Mouse (Mus musculus): Measurements from ENCODE around the gene Ripk3.

Gene Ripk3

DNA sequence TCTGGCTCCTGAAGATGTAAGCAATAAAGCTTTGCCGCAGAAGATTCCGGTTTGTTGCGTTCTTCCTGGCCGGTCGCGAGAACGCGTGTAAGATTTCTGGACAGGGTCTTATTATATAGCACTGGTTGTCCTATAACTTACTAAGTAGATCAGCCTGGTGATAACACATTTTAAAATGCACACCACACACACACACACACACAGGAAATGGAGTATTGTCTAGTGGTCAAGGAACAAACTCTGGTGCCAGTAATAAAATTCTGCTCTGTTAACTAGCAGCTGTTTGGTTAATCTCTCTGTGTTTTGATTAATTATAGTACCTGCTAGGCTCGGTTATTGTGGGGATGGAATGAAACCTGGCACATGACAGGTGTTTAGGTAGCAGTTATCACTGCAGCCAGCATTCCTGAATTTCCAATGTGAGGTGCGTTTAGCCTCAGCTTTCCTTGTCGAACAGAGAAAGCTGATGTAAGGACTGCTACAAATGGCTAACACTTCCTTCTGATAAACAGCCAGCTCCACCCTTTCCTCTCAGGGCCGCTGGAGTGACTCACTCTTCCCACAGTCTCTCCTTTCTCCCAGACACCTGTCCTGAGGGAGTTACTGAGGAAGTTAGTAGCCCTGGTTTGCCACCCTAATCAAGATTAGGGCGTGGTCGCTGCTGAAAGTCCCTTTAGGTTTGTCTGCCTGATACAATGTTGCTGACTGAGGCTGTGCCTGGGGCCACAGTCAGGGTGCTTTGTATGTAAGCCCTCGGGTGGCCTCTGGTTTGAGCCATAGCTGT lies 6.9 kb upstream of the Ripk3 start:
- DNase-seq (ENCODE audit: low spot score): no peak

DNA sequence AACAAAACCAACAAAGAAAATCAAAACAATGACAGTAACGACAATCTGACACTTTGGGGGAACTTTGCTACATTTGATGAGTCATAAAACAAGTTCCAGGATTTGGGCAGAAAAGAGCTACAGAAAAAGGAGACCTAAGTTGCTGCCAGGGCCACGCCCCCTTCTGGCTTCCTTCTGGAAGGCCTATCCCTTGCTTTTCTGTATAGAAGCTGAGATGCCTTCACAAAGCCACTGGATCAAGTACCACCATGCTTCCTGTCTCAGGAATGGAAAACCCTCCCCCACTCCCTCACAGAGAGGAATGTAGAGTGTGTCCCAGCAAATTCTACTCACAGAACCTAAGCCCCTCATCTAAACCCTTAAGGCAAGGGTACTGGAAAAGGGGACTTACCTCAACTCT lies 5.3 kb upstream of the Ripk3 start:
- DNase-seq (ENCODE audit: low spot score): no peak

DNA sequence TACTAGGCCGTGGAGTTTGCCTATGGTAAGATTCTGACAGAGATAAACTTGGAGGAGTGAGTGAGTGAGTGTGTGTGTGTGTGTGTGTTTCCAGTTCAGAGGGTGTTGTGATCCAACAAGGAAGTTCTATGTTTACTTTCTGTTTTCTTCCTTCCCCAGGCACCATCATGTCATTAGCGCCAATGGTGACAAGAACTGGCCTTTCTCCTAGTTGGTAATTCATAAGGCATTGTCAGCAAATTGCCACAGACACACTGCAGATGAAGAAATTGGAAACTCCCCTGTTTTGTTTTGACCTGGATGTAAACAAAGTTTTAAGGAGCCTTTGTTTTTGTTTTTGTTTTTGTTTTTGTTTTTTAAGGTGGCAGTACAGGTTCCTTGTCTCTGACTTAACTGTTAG lies 4.8 kb upstream of the Ripk3 start:
- no peak for DNase-seq (ENCODE audit: low spot score)

DNA sequence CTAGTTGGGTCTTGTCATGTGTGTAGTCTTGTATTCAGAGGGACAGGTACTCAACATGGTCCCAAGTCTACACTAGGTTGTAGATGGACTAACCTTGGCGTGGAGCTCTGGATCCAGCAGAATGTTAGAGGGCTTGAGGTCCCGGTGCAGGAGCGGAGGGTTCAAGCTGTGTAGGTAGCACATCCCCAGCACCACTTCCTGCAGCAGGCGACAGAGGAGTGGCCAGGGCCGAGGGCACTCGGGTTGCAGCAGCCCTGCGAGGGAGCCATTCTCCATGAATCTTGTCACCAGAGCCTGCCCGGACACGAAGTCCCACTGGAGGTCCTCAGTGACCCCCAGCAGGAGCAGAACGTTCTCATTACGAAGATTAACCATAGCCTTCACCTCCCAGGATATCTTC lies 934 bp downstream of the Ripk3 start:
- no peak for DNase-seq (ENCODE audit: low spot score)

DNA sequence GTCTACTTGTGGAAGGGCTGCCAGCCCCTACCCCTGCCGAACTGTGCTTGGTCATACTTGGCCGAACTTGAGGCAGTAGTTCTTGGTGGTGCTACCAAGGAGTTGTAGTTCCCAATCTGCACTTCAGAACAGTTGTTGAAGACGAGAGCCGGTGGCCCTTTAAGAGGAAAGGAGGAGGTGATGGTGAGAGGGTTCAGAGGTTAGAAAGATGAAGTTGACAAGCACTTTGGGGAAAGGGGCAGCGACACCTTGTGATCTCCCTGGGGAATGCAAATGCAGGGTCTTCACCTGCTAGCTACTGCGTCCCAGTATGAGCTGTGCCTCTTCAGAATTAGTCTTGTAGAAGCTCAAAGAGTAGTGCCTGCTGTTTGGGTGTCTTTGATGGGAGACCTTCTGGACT lies 3.5 kb downstream of the Ripk3 start:
- no peak for DNase-seq (ENCODE audit: low spot score)

DNA sequence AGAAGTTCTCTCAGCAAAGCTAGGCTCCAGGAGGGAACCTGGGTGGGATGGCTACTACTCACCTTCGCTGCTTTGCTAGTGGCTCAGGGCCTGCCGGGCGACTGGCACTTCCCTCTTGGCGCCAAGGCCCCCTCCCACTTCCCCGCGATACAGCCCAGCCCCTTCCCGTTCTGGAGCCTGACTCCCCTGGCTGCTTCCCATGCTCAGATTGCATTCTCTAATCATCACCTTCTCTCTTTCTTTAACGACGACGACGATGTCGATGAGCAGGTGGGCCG lies 4.8 kb downstream of the Ripk3 start, which contains the start of gene Adcy4:
Adcy4 (minus strand) TSS at position 138 of the 278 bp plus-strand sequence.
- no peak for DNase-seq (ENCODE audit: low spot score)

DNA sequence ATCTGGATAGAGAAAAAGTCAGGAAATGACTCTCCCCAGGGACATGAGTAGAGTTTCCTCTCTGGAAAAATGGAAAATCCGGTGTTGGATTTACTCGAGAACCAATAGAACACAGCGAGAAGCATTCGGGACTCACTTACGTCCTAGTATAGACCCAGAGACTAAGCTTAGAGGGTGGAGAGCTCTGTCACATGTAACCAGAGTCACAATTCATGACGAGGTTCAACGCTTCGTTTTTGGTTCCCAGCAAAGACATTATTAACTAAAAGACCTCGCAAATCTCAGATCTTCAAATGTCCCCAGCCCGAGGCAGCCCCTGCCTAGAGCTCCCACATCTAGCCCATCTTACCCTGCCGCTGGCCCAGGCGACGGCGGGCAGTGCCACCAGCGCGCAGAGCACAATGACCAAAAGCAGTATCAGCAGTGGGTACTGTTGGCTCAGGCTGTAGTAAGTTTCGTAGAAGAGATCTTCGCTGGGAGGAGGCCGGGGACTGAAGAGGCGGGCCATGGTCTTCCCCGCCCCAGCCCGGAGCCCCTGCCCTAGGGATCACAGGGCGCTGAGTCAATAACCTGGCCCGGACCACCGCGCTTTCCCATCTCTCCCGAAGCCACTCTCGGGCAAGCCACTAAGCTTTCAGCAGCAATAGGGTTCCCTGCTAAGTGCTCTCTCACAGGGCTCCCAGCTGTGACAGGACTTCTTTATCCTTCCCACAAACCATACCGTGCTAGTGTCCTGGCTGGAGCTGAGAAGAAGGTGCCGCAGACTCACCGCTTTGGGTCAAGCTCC lies 5.3 kb downstream of the Ripk3 start:
- no peak for DNase-seq (ENCODE audit: low spot score)

DNA sequence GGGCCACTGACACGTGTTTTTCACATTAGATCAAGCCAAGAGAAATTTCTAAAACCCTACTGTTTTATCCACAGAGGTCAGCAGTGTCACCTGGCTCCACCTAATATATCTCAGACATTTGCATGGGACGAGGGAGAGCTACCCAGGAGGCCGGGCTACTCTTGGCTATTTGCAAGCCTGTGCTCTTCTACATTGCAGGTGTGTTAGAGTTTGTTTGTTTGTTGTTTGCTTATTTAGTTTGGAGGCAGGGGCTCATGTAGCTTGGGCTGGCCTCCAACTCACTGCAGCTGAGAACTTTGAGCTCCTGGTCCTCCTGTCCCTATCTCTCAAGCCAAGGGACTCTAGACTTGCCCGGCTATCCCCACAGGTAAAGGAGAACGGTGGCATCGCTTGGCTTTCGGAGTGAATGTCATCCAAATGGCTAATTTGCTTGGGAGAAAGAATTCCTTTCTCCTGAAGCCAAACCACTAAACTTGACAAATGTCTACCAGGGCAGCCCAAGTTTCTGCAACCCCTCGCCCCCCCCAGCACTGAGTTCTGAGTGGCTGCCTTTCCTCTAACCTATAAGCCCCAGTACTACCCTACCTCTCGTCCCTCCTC lies 6.2 kb downstream of the Ripk3 start:
- no peak for DNase-seq (ENCODE audit: low spot score)

DNA sequence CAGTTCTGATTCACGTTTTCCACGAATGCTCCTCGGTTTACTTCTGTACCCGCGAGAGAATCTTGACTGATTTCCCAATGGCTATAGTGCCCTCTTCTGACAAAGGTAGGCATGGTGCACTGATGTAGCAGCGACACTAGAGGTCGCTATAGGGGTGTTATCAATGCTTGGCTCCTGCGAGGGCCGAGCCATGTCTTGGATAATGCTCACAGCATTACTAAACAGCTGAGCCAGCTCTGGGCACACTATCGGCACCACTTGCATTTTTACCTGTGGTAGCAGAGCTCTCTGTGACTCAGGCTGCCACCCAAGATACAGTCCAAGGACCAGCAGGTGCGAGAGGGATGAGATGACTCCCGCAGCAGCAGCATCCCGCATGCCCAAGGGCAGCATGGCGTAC lies 7.4 kb downstream of the Ripk3 start:
- no peak for DNase-seq (ENCODE audit: low spot score)

DNA sequence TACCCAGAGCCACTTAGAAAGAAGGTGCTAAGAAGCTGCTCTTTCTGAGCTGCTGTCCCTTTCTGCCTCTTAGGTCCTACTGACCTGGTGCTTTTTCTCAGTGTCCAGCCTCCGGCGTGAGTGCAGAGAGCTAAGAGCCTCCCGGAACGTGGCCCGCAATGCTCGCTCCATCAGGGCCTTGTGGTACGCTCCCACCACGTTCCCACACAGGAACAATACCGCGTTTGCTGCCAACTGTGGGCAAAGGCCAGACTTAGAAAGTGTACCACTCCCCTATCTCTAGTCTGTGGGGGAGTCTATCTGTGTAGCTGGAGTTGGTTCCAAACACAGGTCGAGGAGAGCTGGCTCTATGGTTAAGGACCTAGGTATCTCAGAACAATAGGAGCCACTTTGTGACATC lies 7.9 kb downstream of the Ripk3 start:
- no peak for DNase-seq (ENCODE audit: low spot score)

DNA sequence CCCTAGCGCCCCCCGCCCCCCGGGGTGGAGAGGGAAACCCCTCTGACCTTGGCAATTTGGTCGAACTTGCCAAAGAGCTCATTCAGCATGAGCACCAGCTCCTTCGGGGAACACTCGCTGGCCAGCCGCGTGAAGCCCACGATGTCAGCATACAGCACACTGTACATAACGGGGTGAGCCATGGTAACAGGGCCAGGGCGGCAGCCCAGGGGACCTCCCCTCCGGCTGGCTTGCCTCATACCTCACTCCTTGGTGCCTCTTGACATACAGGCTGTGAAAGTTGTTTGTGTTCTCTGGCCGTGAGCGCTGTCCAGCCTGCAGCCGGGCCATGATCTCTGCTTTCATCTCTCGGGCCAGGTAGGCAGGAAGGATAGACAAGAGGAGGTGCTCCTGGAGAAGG lies 9.0 kb downstream of the Ripk3 start:
- no peak for DNase-seq (ENCODE audit: low spot score)

DNA sequence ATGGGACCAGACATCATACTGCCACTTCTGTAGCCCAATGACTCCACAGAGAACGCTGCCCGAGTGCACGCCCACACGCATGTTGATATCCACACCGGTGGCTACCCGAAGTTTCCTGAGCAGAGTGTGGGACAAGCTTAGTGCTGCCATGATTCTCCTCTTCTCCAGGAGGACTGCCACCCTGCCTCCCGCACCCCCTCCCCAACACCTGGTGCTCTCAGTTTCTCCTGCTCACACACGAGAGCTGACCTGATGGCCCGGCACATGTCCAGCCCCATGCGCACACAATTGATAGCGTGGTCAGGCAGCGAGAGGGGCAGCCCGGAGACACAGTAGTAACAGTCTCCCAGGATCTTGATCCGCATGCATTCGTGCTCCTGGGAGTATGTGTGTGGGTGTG lies 10.0 kb downstream of the Ripk3 start:
- DNase-seq (ENCODE audit: low spot score): no peak

DNA sequence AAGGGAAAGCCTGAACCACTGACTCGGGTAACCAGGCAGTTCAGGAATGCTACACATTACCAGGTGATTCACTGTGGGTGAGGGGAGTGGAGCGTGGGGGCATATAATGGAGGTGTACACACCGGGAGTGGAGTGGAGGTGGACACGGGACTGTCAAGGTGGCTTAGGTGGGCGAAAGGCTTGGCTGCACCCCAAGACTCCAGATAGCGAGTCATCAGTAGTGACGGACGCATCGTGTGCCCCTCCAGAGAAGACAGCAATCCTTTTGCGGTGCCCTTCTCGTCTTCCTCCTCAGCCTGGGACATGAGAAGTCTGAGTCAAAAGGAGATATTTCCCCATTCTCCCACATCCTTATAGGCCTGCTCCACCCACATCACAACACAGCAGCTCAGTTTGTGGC lies 10.9 kb downstream of the Ripk3 start:
- no peak for DNase-seq (ENCODE audit: low spot score)

DNA sequence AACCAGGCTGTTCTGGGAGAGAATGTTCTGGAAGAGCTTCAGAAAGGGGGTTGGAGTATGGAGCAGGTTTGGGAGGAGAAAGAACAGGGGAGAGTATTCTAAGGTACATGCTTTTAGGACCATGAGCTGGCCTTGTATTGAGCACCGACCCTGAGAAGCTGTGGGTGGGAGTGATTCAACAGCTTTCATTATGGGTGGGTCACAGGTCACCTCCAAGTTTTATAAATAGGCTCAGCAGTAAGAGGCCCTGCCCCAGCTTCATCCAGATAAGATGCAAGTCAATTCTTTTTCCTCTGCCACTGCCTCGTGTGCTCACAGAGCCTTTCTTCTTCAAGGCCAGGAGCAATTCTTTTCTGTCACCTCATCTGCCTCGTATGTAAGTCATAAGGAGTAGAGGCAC lies 11.5 kb downstream of the Ripk3 start:
- no peak for DNase-seq (ENCODE audit: low spot score)

DNA sequence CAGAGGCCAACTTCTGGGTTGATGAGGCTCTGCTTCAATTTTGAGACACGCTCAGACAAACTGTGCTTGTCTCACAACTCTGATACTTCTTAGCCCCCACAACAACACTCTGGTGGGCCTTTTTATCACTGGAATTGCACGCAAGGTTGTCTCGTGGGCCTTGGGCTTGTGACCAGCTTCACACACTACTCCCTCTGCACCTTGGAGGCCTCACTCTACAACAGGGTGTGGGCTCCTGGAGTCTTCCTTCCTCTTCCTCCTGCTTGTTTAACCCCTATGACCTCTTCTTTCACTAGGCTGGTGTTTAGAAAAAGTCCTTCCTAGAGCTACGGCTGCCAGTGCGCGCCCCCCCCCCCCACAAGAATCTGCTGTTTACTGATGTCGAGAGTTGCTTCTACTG lies 12.0 kb downstream of the Ripk3 start:
- DNase-seq (ENCODE audit: low spot score): no peak

DNA sequence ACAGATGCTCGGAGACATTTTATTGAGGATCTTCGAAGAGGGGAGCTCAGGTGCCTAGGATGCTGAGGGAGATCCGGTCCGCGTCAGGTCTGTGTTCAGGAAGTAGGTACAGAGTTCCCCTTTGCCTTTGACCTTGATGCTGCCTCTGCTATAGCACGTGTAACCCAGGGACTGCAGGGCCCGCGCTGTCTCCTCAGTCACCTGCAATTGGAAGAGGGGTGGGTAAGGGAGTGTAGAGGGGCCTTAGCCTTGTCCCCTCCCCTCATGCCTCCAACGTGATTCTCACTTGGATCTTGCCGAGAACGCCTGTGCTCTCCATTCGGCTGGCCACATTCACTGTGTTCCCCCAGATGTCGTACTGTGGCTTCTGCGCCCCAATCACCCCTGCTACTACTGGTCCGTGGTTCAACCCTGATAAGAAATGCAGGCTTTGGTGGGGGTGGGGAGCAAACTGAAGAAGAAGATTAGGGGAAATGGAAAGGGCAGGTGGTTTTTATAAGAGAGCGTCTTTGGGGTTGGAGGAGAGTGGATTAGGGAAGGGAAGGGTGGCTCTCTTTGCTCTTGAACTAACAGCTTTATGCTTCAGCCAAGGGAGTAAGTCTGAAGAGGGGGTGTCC lies 19.5 kb downstream of the Ripk3 start:
- DNase-seq (ENCODE audit: low spot score): no peak

DNA sequence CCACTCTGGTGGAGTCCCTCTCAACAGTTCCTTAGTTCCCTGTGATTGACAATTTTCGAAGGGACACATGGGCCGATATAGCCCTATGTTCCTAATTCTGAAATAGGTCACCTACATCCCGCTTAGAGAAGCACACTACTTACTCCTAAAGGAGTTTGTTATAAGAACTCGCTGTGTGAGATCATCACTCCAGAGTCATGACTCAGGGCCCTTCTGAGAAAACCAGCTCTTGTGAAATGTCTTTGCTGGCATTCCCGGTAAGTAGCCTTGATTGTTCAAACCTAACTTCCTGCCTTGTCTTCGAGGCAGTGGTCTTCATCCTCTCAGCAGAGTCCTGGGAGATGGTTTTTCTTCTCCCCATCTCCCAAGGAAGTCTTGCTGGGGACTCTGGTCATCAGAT lies 20.1 kb downstream of the Ripk3 start:
- no peak for DNase-seq (ENCODE audit: low spot score)

DNA sequence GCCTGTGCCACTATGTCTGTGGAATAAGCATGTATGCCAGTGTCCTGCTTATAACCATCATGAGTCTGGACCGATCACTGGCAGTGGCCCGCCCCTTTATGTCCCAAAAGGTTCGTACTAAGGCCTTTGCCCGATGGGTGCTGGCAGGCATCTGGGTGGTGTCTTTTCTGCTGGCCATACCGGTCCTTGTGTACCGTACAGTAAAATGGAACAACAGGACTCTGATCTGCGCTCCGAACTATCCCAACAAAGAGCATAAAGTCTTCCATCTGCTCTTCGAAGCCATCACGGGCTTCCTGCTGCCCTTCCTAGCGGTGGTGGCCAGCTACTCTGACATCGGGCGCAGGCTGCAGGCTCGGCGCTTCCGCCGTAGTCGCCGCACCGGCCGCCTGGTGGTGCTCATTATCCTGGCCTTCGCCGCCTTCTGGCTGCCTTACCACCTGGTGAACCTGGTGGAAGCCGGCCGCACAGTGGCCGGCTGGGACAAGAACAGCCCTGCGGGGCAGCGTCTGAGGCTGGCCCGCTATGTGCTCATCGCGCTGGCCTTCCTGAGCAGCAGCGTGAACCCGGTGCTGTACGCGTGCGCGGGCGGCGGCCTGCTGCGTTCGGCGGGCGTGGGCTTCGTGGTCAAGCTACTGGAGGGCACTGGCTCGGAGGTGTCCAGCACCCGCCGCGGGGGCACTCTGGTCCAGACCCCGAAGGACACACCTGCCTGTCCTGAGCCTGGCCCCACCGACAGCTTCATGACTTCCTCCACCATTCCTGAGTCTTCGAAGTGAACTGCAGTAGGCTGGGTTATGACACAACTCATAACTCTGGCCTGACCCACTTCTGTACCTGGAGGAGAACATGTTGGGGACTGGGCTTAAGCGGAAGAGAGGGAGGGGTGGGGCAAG lies 20.9 kb downstream of the Ripk3 start:
- no peak for DNase-seq (ENCODE audit: low spot score)

DNA sequence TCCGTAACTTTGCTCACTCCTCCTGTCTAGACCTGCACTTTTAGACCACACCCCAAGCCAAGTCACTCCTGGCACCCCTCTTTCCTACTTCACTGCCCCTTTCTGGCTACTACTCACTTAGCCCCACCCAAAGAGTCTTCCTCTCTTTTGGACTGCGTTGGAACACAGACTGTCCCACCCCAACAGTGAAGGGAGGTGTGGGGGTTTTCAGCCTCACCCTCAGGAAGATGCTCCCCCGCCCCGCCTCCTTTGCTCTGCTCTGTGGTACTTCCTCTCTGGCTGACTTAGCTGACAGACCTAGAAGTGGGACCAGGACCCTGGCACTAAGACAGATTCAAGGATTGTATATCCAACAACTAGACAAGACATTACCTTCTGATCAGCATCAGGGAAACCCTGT lies 23.0 kb downstream of the Ripk3 start, which contains the start of gene Ltb4r1:
Ltb4r1 (plus strand) TSS at position 267 of the 400 bp plus-strand sequence.
- no peak for DNase-seq (ENCODE audit: low spot score)

DNA sequence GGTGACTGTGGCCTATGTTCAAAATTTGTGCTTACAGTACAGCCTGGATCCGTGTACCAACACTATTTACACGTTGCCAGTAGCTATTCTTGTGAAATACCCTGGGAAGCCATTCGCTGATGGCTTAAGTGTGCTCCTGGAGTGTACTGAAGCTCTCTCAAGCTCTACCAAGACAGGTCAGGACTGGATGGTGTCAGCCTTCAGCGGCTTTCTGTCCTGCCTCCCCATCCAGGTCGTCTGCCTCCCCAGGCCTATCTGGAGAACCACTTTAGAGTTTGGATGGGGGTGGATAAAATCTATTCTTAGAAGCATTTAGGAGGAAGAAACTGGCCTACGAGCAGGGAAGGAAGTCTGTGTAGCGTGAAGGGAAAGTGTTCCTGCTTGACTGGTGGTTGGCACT lies 25.5 kb downstream of the Ripk3 start:
- no peak for DNase-seq (ENCODE audit: low spot score)

DNA sequence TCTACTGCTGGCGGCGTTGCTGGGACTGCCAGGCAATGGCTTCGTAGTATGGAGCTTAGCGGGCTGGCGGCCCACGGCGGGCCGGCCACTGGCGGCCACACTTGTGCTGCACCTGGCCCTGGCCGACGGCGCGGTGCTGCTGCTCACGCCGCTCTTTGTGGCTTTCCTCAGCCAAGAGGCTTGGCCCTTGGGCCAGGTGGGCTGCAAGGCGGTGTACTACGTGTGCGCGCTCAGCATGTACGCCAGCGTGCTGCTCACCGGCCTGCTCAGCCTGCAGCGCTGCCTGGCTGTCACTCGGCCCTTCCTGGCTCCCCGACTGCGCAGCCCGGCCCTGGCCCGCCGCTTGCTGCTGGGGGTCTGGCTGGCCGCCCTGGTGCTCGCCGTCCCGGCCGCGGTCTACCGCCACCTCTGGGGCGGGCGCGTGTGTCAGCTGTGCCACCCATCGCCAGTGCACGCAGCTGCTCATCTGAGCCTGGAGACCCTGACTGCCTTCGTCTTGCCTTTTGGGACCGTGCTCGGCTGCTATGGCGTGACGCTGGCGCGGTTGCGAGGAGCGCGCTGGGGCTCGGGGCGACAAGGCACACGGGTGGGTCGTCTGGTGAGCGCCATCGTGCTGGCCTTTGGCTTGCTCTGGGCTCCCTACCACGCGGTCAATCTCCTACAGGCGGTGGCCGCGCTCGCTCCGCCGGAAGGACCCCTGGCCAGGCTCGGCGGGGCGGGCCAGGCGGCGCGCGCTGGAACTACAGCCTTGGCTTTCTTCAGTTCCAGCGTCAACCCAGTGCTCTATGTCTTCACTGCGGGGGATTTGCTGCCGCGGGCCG lies 26.5 kb downstream of the Ripk3 start:
- DNase-seq (ENCODE audit: low spot score): no peak

Data from left cerebral cortex, adult 11 months (tissue).